Mouse (Mus musculus) heart, embryonic 12.5 days (tissue): ENCODE results near the gene Dnm2. TPM values are rescaled to one million over a fixed set of nuclear protein-coding genes. Genes with fewer than 3 reads are reported as not detected.
"Not testable (repeated sequence)": the region's sequence is repeated elsewhere in the genome, so short reads cannot be mapped to it uniquely, and the experiment has no call there.

ENCODE experiments used
- ATAC-seq: fragments of 200-750 bp; cut with Nextera tagmentation; 2 replicates; pipeline ENCODE4 v1.8.0; 2017; ENCODE audit warnings: moderate TSS enrichment, moderate library complexity; ENCODE audit not compliant: insufficient number of reproducible peaks, low FRiP score
- H3K27ac ChIP-seq: fragments of 300-500 bp; sonication (generic); 2 replicates; pipeline ENCODE4 v1.5.1; 2016; ENCODE audit warnings: mild to moderate bottlenecking, moderate library complexity; ENCODE audit not compliant: poor library complexity, severe bottlenecking
- H3K27me3 ChIP-seq: fragments of 300-500 bp; sonication (generic); replicated peaks from 2 replicates; pipeline ENCODE4 v1.6.1; 2016; ENCODE audit warnings: mild to moderate bottlenecking, moderate library complexity
- H3K36me3 ChIP-seq: fragments of 300-500 bp; sonication (generic); 2 replicates; pipeline ENCODE4 v1.6.1; 2016; ENCODE audit warnings: mild to moderate bottlenecking, moderate library complexity
- H3K4me1 ChIP-seq: fragments of 300-500 bp; sonication (generic); replicated peaks from 2 replicates; pipeline ENCODE4 v1.6.1; 2016; ENCODE audit warnings: mild to moderate bottlenecking
- H3K4me2 ChIP-seq: fragments of 300-500 bp; sonication (generic); 2 replicates; pipeline ENCODE4 v1.6.1; 2016; ENCODE audit warnings: mild to moderate bottlenecking, moderate library complexity
- H3K4me3 ChIP-seq: fragments of 300-500 bp; sonication (generic); 2 replicates; pipeline ENCODE4 v1.5.1; 2016; ENCODE audit warnings: mild to moderate bottlenecking
- H3K9ac ChIP-seq: fragments of 300-500 bp; sonication (generic); 2 replicates; pipeline ENCODE4 v1.6.1; 2016; ENCODE audit warnings: mild to moderate bottlenecking, moderate library complexity
- H3K9me3 ChIP-seq: fragments of 300-500 bp; sonication (generic); replicated peaks from 2 replicates; pipeline ENCODE4 v1.6.1; 2016; ENCODE audit warnings: mild to moderate bottlenecking, moderate library complexity
- WGBS: fragments of 180-500 bp; shearing (Covaris S2); methylation state at CpG from one replicate; pipeline ENCODE4 v1.1.7; 2016; 5-methylcytosine and 5-hydroxymethylcytosine counted together
- polyA plus RNA-seq: library from polyadenylated mRNA; unstranded; fragments of >200 nt; fragmentation: Nextera tagmentation; extraction: Ambion mirVana; gene quantifications from 2 replicates; pipeline ENCODE4 v1.2.1, GENCODE M21; 2016

Gene Dnm2
- polyA plus RNA-seq, 1 experiment from 2014 or later, result 83.8 TPM

GRCm38 (mm10) chr9:21526634-21526944, 101.9 kb downstream of the Dnm2 start:
- Histone ChIP-seq H3K27ac (no peak overlapping the region), H3K9me3 (no peaks in the 10 kb centered on the region), H3K4me1 (peaks cover 4% of the 10 kb centered on the region; the same call in 1 of the 2 replicates), H3K27me3 (no peaks in the 10 kb centered on the region), H3K4me2 (no peak overlapping the region), H3K4me3 (no peak overlapping the region), H3K36me3 (no peaks in the 10 kb centered on the region; the same call in 1 of the 2 replicates), H3K9ac (0 out of 2 replicates have a peak overlapping the region, but pooled peaks have one; percentile 3)
- ATAC-seq, result no peak
- 51% methylated on average over 3 of the region's 3 CpGs for WGBS

- WGBS, result 84% methylated on average over 2 of the region's 2 CpGs
- no peaks in the 10 kb centered on the region for H3K9me3 ChIP-seq
Observed at GRCm38 (mm10) chr9:21527100-21527801, 102.5 kb downstream of the Dnm2 start.

GRCm38 (mm10) chr9:21527917-21528324, 103.2 kb downstream of the Dnm2 start:
- Histone ChIP-seq H3K9me3 (no peaks in the 10 kb centered on the region), H3K4me3 (no peak overlapping the region), H3K27me3 (no peaks in the 10 kb centered on the region), H3K4me2 (no peak overlapping the region), H3K4me1 (peaks cover 4% of the 10 kb centered on the region; the same call in 1 of the 2 replicates), H3K27ac (no peak overlapping the region), H3K9ac (no peak overlapping the region), H3K36me3 (no peaks in the 10 kb centered on the region; the same call in 1 of the 2 replicates)
- ATAC-seq, result no peak
- WGBS, result 59% methylated on average over 1 of the region's 1 CpGs

More at GRCm38 (mm10) chr9:21527100-21527801, 102.5 kb downstream of the Dnm2 start:
- no peak overlapping the region for H3K27ac ChIP-seq
- peaks cover 4% of the 10 kb centered on the region; the same call in 1 of the 2 replicates for H3K4me1 ChIP-seq
- no peaks in the 10 kb centered on the region; the same call in 1 of the 2 replicates for H3K36me3 ChIP-seq
- H3K9ac ChIP-seq, result no peak overlapping the region
- no peak overlapping the region for H3K4me2 ChIP-seq
- ATAC-seq, result no peak
- H3K4me3 ChIP-seq, result no peak overlapping the region
- no peaks in the 10 kb centered on the region for H3K27me3 ChIP-seq

GRCm38 (mm10) chr9:21536501-21536900, 111.8 kb downstream of the Dnm2 start:
- no peak overlapping the region for H3K4me3 ChIP-seq
- no peaks in the 10 kb centered on the region for H3K36me3 ChIP-seq
- H3K27me3 ChIP-seq, result no peaks in the 10 kb centered on the region
- H3K27ac ChIP-seq, result no peak overlapping the region
- H3K9ac ChIP-seq, result no peak overlapping the region
- H3K4me2 ChIP-seq, result no peak overlapping the region
- ATAC-seq, result no peak
- no peaks in the 10 kb centered on the region for H3K9me3 ChIP-seq
- H3K4me1 ChIP-seq, result peaks cover 6% of the 10 kb centered on the region
- WGBS, result 86% methylated on average over 14 of the region's 14 CpGs

- Histone ChIP-seq H3K9ac (no peak overlapping the region), H3K27me3 (no peaks in the 10 kb centered on the region), H3K9me3 (no peaks in the 10 kb centered on the region), H3K27ac (no peak overlapping the region), H3K4me1 (peaks cover 6% of the 10 kb centered on the region), H3K4me2 (no peak overlapping the region), H3K4me3 (no peak overlapping the region), H3K36me3 (no peaks in the 10 kb centered on the region)
- WGBS, result 74% methylated on average over 4 of the region's 4 CpGs
- ATAC-seq, result no peak
Observed at GRCm38 (mm10) chr9:21537009-21537408, 112.3 kb downstream of the Dnm2 start.

GRCm38 (mm10) chr9:21539981-21540753, 115.5 kb downstream of the Dnm2 start:
- H3K36me3 ChIP-seq, result no peaks in the 10 kb centered on the region
- ATAC-seq, result no peak
- peaks cover 8% of the 10 kb centered on the region for H3K4me1 ChIP-seq
- H3K9me3 ChIP-seq, result no peaks in the 10 kb centered on the region
- H3K4me3 ChIP-seq, result no peak overlapping the region
- no peak overlapping the region for H3K4me2 ChIP-seq
- no peak overlapping the region for H3K27ac ChIP-seq
- 59% methylated on average over 7 of the region's 7 CpGs for WGBS
- H3K27me3 ChIP-seq, result no peaks in the 10 kb centered on the region
- H3K9ac ChIP-seq, result no peak overlapping the region

- not testable (repeated sequence) for H3K27ac ChIP-seq, ATAC-seq, H3K4me3 ChIP-seq, H3K36me3 ChIP-seq, H3K4me2 ChIP-seq, H3K27me3 ChIP-seq, H3K9ac ChIP-seq, H3K9me3 ChIP-seq
- peaks cover 11% of the 10 kb centered on the region for H3K4me1 ChIP-seq
- WGBS, result 82% methylated on average over 2 of the region's 2 CpGs
Observed at GRCm38 (mm10) chr9:21542001-21542400, 117.3 kb downstream of the Dnm2 start.

GRCm38 (mm10) chr9:21545351-21545915, 120.7 kb downstream of the Dnm2 start:
- Histone ChIP-seq H3K36me3 (peaks cover 8% of the 10 kb centered on the region; the same call in 1 of the 2 replicates), H3K4me2 (peak overlapping the region; percentile 75), H3K27ac (peak overlapping the region; percentile 85), H3K9me3 (no peaks in the 10 kb centered on the region), H3K9ac (peak overlapping the region; percentile 64), H3K4me1 (peaks cover 15% of the 10 kb centered on the region), H3K27me3 (no peaks in the 10 kb centered on the region), H3K4me3 (peak overlapping the region; percentile 86)
- ATAC-seq, result peak; percentile 43
- WGBS, result 16% methylated on average over 9 of the region's 9 CpGs

- under 1% methylated on average over 66 of the region's 67 CpGs for WGBS
- no peaks in the 10 kb centered on the region for H3K9me3 ChIP-seq
- ATAC-seq, result peak; percentile 96
Observed at GRCm38 (mm10) chr9:21545916-21546788, 121.4 kb downstream of the Dnm2 start.

GRCm38 (mm10) chr9:21546789-21547074, 122.0 kb downstream of the Dnm2 start, which contains the start of gene Carm1:
Gene Carm1, plus strand, starts transcription at chr9:21546894.
- peak within 1 kb of the TSS; percentile 86 for H3K4me3 ChIP-seq
- H3K27me3 ChIP-seq, result no peaks in the 10 kb centered on the region
- ATAC-seq, result no peak
- H3K27ac ChIP-seq, result peak within 1 kb of the TSS; percentile 95
- WGBS, result 26% methylated on average over 52 of the region's 52 CpGs
- H3K4me1 ChIP-seq, result peaks cover 15% of the 10 kb centered on the region
- H3K4me2 ChIP-seq, result peak within 1 kb of the TSS; percentile 83
- no peaks in the 10 kb centered on the region for H3K9me3 ChIP-seq
- H3K9ac ChIP-seq, result peak within 1 kb of the TSS; percentile 91
- peaks cover 17% of the 10 kb centered on the region for H3K36me3 ChIP-seq

More at GRCm38 (mm10) chr9:21545916-21546788, 121.4 kb downstream of the Dnm2 start:
- H3K4me3 ChIP-seq, result peak overlapping the region; percentile 86
- peak overlapping the region; percentile 85 for H3K27ac ChIP-seq
- H3K9ac ChIP-seq, result peak overlapping the region; percentile 64
- peak overlapping the region; percentile 75 for H3K4me2 ChIP-seq
- H3K36me3 ChIP-seq, result peaks cover 13% of the 10 kb centered on the region
- H3K27me3 ChIP-seq, result no peaks in the 10 kb centered on the region
- peaks cover 15% of the 10 kb centered on the region for H3K4me1 ChIP-seq
